Mouse (Mus musculus): ENCODE measurements around the gene Nme6.

DNA sequence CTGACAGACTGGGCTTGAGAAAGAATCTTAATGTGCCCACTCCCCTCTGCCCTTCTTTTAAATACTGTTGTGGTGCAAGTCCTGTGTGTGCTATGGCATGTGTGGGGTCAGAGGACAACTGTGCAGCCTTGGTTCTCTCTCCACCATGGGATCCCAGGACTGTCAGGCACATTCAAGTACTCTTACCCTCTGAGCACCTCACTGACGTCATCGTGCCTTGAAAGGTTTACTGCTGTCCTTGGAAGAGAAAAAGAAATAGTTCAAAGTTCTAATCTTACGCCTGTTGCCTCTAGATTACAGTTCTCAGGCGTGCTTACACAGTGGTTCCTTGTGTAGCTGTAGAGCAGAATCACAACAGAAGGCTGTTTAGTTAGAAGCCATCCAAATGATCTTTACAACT is 53.7 kb downstream of the Nme6 start:
- TF ChIP-seq CTCF (IDR thresholded peaks at IDR 0.05; ENCODE audit: extremely low read depth, insufficient read length, insufficient replicate concordance, low read depth, low read length): no peak
- TF ChIP-seq POLR2A (IDR thresholded peaks at IDR 0.05; ENCODE audit: low read depth, low read length): no peak
